Comparison of ENCODE assay signal across 7 mouse cellular contexts in genomic region chr3:79203178-79203577, GRCm38 (mm10).
DNase-seq lines count a peak whose midpoint lies in the region; ATAC-seq lines count a peak whose summit lies in the region.

No protein-coding gene starts in this region.

- ATAC-seq in erythroblast, adult 5-6 weeks (replicated peaks; ENCODE audit: low FRiP score, poor library complexity, severe bottlenecking), result no peak

- peak; percentile 31 for DNase-seq in ovary, postnatal 36 days (ENCODE audit: low spot score)
- no peak for DNase-seq in ovary, postnatal 10 days (ENCODE audit: low spot score)
- peak; percentile 53 for DNase-seq in adrenal gland, postnatal 25 days
- peak; percentile 26 to 77 for DNase-seq in gastrocnemius, postnatal 4 days (ENCODE audit: low spot score in 2 of 2)
- peak; percentile 91 for DNase-seq in kidney, postnatal 14 days
- peak; percentile 89 for DNase-seq in lung, postnatal 14 days
